Mouse (Mus musculus): ENCODE measurements at regions not wholly inside any gene's neighbourhood (a gene's known extent, or its start where the extent isn't known, plus 50 kb on each side); places are given as distances from the start of the nearest gene placed in this dataset.
A peak's percentile ranks its signal among the peaks of the same experiment; 100 is the strongest.

DNA sequence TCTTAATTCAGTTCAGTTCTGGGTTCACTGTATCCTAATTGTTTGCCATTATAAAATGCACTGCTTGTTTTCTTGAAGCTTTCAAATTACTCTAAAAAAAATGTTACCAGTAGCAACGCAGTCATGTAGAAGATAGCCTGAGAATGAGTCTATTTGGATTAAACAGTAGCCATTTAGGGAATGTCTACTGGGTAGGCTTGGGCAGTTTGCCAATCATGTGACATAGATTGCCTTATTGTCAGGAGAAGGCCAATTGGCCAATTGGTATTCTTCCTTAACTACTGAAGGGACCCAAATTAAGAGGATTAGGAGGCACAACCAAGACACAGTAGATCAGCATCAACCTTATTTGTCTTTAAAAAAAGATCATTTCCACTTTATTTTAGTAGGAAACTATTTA lies 379.7 kb downstream of the Samd5 start:
- no peak for DNase-seq (ENCODE audit: low spot score in 2 of 2)

DNA sequence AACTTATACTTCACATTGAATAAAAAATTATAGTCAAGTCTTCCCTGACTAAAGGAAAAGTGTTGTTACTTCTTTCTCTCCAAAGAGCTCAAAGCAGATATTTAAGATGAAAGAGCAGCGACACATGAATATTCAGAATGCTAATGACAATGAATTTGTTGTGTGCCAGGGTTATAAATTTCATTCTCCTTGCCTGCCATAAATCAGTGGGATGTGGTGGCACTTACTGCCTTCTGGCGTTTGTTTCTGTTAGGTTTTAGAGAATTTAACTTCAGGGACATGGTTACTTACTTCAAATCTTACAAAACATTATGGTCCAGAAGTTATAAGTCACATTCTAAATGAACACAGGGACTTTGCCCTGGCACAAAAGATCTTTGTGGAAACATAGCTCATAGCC lies 380.4 kb downstream of the Samd5 start:
- DNase-seq (ENCODE audit: low spot score in 2 of 2): no peak

DNA sequence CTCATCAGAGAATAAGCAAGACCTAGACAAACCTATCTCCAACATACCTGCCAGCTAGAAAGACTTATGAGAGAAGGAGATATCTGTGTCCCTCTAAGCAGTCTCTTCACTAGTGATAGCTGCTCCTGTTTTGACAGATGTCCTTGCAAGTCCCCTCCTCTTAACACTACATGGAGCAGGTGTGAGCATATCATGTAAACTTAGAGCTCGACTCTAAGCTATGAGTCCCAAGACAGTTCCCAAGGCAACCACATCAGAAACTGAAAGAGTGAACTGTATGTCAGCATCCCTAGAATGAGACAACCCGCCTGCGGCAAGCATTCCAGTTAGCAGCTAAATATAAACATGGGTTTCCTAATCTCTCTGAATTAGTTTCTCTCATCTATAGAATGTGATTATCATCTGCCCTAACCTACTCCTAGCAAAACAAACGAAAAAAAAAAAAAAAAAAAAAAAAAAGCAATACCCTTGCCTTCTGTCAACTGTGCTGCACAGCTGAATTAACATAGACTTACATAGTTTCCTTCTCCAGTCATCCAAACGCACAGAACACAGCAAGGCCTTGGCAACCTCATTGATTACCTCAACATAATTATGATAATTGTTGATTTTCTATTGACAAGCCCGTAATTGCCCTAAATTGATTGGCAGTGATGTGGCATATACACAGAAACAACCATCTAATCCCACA lies 383.4 kb downstream of the Samd5 start:
- peak in 1 of 2 experiments; percentile 15 for DNase-seq (ENCODE audit: low spot score in 2 of 2)

DNA sequence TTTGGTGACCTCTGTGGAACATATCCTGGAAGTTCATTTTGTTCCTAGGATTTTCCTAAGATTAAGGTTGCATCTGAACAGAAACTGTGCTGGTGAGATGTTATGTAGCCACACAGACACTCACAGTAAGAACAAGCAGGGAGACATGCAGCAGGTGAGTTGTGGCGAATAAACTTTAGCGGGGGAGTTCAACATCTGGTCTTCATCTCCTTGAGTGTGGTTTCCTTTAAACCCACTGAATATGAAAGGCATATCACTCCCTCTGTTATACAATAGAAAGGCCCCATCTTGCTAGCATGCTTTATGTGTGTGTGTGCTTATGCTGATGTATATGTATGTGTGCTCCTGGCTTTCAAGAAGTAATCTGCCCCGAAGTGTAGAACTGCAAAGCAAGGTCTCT lies 387.1 kb upstream of the Sash1 start:
- DNase-seq (ENCODE audit: low spot score in 2 of 2): no peak

DNA sequence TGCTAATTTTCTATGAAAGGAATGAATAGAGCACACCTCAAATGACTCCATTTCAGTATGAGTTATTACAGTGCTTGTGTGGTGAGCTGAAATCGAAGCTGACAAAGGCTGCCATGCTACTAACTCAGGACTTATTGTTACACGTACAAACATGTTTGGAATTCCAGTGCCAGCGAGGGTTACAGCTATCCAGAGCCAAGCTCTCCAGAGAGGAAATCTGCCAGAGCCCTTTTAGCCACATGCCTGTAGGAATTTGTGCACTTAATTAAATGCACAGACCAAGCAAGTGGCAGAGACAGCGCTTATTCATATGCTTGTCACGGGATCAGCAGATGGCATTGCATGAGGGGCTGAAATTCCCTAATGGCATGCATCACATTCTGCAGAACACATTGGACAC lies 386.4 kb upstream of the Sash1 start:
- DNase-seq (ENCODE audit: low spot score in 2 of 2): no peak

DNA sequence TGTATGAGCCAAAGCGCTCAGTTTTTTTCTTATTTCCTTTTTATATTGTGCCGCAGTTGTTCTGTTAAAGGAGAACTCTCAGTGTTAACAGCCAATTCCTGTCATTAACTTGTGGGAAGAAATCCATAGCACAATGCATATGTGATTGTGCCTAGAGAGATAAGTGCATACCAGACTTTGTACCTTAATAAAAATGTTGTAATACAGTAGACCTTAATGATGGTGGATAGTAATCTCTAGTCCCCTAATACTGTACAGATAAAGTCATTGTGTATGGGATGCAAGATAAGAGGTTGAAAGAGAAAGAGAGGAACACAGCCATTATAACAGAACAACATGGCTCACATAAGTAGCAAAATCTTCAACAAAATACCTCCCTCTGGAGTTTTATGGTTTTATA lies 379.7 kb upstream of the Sash1 start:
- no peak for DNase-seq (ENCODE audit: low spot score in 2 of 2)

DNA sequence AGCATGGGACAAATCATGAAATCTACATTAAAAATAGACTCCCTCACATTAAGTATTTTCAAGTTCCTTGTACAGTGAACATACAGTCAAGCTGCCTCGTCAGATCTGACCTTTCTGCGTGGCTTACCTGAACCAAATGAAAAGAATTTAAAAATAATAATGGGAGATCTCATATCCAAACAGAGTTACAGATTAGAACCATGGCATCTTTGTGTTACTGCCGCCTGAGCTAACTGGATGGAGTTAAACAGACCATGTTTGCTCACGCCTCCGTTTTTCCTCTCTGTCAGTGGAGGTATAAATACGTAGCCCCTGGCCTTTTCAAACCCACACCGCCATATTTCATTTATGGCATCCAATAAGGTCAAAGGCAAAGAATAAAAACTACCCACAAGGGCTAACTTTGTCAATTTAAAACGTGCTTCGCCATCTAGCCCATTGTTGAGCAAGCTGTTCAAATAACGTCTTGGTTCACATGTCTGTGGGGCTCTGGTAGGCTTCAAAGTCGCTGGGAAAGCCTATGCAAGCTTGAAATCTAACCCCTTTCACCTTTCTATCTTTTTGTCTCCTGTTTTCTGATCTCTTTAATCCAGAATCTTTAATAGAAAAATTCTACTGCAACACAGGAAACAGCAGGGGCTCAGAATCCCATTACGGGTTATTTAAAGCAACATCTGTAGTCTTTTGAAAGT lies 378.6 kb upstream of the Sash1 start:
- DNase-seq (ENCODE audit: low spot score in 2 of 2): no peak

DNA sequence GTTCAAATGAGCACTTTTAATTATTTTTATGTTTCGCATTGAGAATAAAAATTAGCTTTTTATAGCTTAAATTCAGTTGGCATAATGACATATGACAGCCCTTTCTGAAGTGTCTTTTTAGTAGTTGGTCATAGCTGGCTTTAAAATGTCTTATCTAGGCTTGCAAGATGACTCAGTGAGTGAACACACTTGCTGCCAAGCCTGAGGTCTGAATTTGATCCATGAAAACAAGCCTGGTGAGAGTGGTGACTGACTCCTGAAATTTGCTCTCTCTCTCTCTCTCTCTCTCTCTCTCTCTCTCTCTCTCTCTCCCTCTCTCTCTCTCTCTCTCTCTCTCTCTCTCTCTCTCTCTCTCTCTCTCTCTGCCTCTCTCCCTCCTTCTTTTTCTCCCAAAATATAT lies 372.8 kb upstream of the Sash1 start:
- DNase-seq (ENCODE audit: low spot score in 2 of 2): no peak

DNA sequence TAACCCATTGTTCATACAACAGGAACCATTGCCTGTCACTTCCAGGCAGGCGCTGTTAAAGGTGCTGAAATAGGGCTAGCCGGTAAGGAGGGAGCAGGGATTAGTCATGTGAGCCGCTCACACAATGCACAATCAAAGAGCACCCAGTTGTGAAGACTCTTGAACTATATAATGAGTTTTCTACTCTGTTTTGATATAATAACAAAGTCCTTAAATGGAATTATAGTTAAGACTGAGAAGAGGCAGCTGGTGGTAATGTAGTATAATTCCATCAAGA lies 367.0 kb upstream of the Sash1 start:
- DNase-seq (ENCODE audit: low spot score in 2 of 2): no peak

DNA sequence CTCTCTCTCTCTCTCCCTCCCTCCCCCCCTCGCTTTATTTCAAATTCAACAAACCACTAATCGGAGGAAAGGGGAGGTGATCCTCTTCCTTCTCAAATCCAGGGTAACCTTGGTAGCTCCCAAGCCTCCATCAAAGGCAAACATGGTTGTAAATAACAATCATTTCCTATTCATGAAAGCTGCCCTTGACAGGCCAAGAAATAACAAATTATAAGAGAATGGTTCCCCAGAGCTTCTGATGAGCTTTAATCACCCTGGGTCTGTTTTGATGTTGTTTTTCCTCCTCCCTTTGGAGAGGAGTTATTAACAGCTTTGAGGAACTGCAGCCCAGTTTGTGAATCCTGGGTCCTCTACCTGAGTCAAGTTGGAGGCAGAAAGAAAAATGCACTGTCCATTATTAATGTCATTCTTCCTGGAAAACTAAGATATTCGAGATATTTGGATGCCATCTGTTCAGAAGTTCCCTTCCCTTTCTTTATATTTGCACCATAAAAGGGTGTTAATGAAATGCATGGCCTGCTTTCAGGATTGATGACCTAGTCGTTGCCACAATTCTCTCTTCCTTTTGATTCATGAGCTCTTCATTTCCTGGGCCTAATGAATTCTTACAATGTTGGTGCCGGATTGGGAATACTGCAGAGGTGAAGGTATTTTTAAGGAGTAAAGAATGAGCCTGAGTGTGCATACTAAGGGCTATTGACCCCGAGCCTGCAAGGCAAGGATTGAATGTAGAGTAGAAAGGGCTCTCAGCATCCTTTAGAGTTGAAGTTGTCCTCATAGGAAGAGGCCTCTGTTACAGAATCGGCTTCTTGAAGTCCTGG lies 366.5 kb upstream of the Sash1 start:
- no peak for DNase-seq (ENCODE audit: low spot score in 2 of 2)

DNA sequence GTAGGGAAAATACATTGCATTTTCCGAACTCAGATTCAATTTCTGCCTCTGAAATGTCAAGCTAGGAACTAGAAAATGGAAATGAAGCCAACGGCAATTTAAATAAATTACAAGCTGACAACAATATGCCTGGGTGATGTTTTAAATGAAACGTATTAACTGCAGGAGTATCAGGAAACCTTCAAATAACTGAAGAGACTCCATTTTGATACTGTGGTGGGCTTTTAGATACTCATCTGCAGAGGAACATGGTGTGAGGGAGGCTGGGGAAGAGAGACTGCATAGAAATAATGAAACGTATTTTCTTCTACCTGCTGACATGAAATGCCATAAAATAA lies 357.4 kb upstream of the Sash1 start:
- DNase-seq (ENCODE audit: low spot score in 2 of 2): no peak

DNA sequence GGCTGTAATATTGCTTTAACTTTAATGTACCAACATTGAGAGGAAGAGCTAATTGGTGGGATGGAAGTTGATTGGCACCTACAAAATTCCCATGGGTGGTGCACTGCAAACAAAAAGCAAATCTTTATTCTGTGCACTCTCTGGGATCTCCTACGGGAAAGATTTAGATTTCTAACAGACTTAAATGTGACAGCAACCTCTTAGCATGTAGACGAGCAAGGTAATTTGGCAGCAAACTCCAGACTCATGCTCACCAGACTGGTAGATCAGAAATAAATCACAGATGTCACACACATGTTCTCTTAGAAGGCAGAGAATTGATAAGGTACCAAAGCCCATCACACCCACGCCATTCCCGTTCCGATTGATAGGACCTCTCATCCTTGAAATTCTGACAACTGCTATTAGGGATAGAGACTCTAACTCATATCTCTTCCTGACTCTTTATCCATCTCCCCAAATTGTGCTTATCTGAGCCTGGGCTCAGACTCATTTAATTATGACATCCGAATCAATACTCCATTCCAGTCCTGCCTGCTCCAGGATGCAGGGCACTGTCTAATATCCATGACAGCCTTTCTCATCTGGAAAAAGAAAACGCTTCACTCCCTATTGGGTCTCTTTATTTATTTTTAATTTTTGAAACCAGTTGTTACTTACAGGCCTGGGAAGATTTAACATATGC lies 356.9 kb upstream of the Sash1 start:
- DNase-seq (ENCODE audit: low spot score in 2 of 2): no peak

DNA sequence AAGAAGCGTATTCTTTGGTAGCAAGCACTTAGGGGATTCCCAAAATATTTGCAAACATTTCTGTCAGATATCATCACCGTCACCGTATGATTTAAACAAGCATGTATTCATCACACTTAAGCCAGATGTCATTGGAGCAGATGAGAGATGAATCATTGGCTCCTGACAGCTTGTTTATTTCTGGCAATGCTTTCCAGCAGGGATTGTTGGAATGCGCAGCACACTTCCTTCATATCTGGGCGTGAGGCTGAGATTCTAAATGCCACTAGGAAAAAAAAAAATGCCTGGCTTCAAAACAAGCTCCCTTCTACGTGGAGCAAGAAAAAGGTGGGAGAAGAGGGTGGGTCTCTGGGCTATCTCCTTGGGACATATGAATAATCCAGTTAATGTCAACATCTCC lies 354.1 kb upstream of the Sash1 start:
- DNase-seq (ENCODE audit: low spot score in 2 of 2): peak; percentile 21 to 38

DNA sequence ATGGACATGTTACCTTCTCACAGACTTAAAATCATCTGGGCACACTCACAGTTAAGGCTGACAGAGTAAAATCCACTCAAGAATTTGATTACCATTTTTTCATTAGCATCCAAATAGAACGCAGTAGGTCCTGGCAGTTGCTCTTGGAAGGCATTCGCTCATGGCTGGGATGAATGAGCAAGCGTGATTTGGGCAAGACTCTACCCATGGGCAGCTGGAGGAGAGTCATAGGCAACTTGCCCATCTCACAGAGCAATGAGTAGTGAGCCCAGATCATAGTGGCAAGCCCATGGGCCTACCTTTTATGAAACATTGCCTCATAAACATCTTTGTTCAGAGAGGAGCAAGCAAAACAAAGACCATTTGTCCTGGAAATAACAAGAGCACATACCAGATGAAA lies 345.9 kb upstream of the Sash1 start:
- DNase-seq (ENCODE audit: low spot score in 2 of 2): no peak

DNA sequence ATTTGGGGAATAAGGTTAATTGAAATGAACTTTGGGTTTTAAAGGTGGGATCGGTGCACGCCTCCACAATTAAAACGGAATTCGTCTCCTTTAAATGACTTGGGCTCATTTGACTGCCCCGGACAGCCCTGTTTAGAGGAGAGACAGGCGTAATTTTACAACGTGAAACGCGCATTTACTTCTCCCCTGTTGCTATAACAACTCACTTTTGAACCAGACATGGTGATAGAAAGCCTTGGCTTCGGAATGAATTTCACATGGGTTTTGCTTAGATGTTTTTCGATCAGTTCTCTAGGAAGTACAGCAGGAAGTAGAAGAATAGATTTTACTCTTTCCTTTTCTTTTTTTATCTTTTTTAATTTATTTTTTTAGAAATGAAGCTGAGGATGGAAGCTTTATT lies 343.2 kb upstream of the Sash1 start:
- DNase-seq (ENCODE audit: low spot score in 2 of 2): no peak

DNA sequence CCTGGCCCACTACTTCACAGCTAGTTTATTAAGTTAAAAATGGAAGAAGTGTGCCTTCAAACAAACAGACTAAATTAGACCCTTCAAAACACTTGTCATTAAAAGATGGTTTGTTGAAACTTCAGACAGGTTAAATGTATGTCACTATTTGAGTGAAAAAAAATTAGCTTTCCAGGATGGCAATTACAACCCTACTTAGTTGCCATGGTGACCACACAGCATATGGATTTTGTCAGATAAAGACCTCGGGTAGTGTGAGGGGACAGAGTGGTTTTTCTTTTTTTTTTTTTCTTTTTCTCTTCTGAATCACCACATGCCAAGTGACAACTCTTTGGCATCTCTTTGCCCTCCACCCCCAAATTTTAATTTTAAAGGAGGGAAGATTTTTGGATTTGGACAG lies 341.5 kb upstream of the Sash1 start:
- DNase-seq (ENCODE audit: low spot score in 2 of 2): no peak

DNA sequence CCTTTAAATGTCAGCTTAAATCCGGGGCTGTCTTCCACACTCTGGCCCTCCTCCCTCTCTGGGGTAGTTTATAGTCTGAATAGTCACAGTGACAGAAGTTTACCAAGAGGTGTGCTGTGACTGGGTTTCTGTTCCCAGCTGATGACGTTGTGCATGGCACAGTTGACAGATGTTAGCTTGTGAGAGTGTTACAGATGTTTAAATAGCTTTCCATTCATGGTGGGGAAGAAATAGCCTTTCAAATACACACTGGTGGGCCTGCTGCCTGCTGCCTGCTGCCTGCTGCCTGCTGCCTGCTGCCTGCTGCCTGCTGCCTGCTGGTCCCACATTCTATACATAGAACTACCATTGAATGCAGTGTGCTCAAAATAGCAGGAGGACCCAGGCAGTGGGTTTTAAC lies 324.8 kb upstream of the Sash1 start:
- DNase-seq (ENCODE audit: low spot score in 2 of 2): peak in 1 of 2 experiments; percentile 17

DNA sequence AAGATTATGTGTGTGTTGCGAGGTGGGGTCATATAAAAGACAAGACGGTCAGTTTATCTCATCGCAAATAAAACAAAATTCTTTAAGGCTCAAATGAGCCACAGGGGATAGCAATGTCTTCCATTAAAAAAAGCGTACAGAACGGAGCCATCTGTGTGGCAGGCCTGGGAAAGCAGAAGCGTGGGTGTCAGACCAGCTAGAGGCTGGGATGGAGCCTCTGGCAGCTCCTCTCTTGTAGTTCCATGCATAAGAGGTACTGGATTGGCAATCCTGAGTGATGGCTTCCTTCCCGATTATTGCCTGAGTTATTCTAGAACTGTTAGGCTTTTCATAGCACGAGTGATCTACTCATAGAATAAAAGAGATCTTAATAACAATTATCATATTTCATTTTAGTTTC lies 318.2 kb upstream of the Sash1 start:
- DNase-seq (ENCODE audit: low spot score in 2 of 2): peak; percentile 41 to 73

DNA sequence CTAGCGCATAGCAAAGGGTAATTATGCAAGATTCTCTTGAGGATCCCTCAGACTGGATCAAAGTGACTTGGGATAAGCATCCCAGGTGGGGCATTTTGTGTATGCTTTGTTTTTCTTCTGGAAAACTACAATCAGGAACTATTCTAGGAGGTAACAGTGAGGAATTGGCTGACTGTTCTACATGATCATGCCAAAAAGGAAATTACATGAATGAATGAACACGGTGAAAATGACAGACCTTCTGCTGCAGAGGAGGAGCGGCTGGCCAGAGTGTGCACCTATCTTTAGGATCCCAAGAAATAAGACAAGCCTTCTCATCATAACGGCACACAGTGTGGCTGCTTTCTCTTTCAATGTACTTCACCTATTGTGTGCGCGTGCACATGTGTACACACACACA lies 317.5 kb upstream of the Sash1 start:
- DNase-seq (ENCODE audit: low spot score in 2 of 2): peak; percentile 2 to 36

DNA sequence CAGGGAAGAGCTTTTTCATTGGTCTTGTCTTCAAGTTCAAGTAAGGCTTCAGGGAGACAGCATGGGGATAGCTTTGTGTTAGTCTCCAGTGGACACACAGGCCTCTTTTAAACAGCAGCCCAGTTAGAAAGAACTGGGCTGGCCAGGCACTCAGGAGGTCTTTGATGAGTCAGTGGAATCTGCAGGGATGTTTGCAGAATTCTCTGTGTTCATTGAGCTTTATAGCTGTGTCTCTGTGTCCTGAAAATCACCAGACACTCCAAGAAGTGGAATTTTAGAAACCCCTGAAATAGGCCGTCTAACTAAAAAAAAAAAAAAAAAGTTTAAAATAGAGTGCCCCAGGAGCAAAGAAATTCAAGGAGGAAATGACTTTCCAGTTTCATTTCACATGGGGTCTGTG lies 317.1 kb upstream of the Sash1 start:
- DNase-seq (ENCODE audit: low spot score in 2 of 2): peak; percentile 3

DNA sequence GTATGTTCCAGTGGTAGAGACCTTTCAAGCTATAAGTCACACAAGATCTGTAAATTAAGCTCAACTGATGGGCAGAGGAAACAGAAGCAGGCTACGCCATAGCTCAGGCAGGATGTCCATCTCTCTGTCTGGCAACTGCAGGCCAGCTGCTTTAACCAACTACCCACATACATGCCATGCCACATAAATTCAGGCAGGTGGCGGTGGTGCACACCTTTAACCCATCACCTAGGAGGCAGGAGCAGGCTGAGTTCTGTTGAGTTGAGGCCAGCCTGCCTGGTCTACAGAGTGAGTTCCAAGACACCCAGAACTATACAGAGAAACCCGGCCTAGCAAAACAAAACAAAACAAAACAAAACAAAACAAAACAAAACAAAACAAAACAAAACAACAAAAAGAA lies 289.1 kb upstream of the Sash1 start:
- DNase-seq (ENCODE audit: low spot score in 2 of 2): no peak

DNA sequence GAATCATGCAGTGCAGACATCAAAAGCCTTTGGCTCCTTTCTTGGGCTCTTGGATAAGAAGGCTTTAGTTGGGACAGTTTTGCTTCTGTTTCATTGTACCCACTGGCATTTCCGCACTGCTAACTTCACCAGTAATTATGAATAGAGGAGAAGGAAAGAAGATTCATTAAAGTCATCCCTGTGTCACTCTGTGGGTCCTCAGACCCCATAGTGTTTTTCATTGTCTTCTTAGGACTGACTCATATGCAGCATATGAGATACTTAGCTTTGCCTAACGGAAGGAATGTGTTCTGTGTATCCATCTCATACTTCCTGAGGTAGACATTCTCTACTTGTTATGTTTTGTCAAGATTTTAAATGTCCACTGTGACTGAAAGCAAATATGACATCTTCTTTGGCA lies 287.6 kb upstream of the Sash1 start:
- DNase-seq (ENCODE audit: low spot score in 2 of 2): no peak

DNA sequence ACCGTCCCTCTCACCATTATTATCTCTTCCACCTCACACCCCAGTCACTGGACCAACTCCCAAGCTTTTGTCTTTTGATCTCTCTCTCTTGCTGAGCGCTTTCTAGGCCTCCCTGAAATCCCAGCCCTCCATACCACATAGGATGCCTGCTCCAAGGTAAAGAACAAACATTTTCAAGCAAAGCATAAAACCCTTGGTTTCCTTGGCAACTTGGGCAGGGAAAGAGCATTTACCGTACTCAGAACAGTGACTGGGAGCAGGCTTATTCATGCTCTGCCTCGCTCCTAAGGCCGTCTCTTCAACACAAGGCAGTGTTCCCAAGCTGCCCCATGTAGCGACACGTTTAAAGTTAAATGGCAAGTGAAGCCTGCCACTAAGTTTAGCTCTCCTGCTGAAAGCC lies 282.9 kb upstream of the Sash1 start:
- DNase-seq (ENCODE audit: low spot score in 2 of 2): no peak
